ENCODE assay signal across 11 mouse cellular contexts in the genomic region with DNA sequence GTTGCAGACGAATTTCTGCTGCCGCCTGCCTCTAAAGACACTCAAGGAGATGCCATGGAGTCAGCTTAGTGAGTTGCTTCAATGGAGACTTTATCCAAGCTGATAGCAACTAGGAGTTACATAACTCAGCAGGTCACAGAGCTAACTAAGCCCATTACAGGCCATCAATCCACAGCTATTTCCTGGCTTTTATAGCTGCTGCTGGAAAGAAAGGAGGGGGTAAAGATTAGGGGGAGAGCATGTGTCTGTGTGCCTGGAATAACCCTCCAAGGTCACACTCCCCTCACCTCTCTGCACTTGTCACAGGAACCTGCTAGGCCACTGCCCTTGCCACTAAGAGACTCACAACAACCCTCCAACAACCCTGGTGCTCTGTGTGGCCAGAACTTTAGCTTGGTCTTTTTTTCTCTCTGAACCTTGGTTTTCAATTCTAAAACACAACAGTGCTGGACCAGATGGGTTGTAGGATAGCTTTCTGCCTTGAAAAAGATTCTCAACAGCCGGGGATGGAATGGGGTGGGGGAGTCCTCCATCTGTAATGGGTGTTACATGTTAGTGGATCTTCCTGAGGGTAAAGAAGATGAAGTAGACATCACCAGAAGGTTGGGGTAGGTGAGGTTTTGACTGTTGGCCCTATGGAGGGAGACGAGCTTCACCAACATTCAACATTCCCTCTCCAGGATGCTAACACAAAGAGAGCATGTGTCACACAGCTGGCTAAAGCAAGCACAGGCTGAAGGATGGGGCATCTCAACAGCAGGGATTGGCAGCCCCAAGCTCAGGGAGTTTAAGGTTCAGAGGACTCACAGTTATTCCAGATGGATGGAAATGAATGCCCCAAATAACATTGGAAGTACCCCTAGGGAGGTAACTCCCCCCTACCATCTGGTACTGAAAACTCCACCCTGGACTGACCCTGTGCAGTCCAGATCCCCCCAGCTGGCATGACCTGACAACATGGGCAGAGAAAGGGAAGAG.
DNase-seq lines count a peak whose midpoint lies in the region; ATAC-seq lines count a peak whose summit lies in the region.
"Had no signal": no experiment of that assay in that cellular context is flagged by ENCODE, and none has a peak within 500 bp of the region (broad histone marks: within the 10 kb centered on the region; RNA-seq: fewer than 3 reads in every experiment).

No protein-coding gene starts in this region.

- WGBS in heart, embryonic 10.5 days = 68% methylated on average over 4 of the region's 4 CpGs
- WGBS in hindbrain, embryonic 13.5 days = 68% methylated on average over 4 of the region's 4 CpGs

- ATAC-seq in hindbrain, embryonic 13.5 days (ENCODE audit: low FRiP score) = no peak

- H3K27ac ChIP-seq in heart, embryonic 10.5 days = peak overlapping the region; percentile 2; the same call in 1 of the 2 replicates
- H3K27ac ChIP-seq in hindbrain, embryonic 13.5 days = peak overlapping the region; percentile 48
- H3K27ac ChIP-seq: embryonic facial prominence, embryonic 15.5 days had no signal

- no peaks in the 10 kb centered on the region for H3K27me3 ChIP-seq in heart, embryonic 10.5 days (ENCODE audit: insufficient read depth, poor library complexity, severe bottlenecking)
- H3K27me3 ChIP-seq in hindbrain, embryonic 13.5 days = no peaks in the 10 kb centered on the region
- H3K27me3 ChIP-seq: embryonic facial prominence, embryonic 15.5 days had no signal

- intact Hi-C loops in heart, postnatal 36 days (cut with DNase I) = loop anchor here (1.0 kb wide), 1 partner anchor 96 kb away; no protein-coding TSS in a partner anchor

- H3K36me3 ChIP-seq in heart, embryonic 10.5 days = 0 out of 2 replicates have a peak, but pooled peaks cover 6% of the 10 kb centered on the region
- peaks cover 13% of the 10 kb centered on the region for H3K36me3 ChIP-seq in hindbrain, embryonic 13.5 days

- H3K4me2 ChIP-seq in hindbrain, embryonic 13.5 days = no peak overlapping the region
- H3K4me2 ChIP-seq: embryonic facial prominence, embryonic 15.5 days; lung, embryonic 14.5 days had no signal

- H3K4me1 ChIP-seq in heart, embryonic 10.5 days = peaks cover 40% of the 10 kb centered on the region
- H3K4me1 ChIP-seq in hindbrain, embryonic 13.5 days (replicated peaks) = peaks cover 32% of the 10 kb centered on the region

- H3K9ac ChIP-seq in hindbrain, embryonic 13.5 days = no peak overlapping the region
- H3K9ac ChIP-seq: embryonic facial prominence, embryonic 15.5 days; lung, embryonic 14.5 days had no signal

- H3K9me3 ChIP-seq in heart, embryonic 10.5 days = no peaks in the 10 kb centered on the region
- H3K9me3 ChIP-seq in hindbrain, embryonic 13.5 days = no peaks in the 10 kb centered on the region
- H3K9me3 ChIP-seq: embryonic facial prominence, embryonic 15.5 days had no signal

- DNase-seq in cerebellum, adult 11-12 months = peak; percentile 30
- DNase-seq in cerebellum, adult 11 months = no peak
- peak; percentile 64 for DNase-seq in heart, embryonic 10.5 days (ENCODE audit: low spot score)
- no peak for DNase-seq in heart, postnatal 36 days
- DNase-seq in kidney, adult 9 months = peak; percentile 73
- DNase-seq in kidney, adult 18-20 months = no peak
- no peak for DNase-seq in adrenal gland, adult 8-10 months
- DNase-seq: thymus, adult 18-20 months had no signal

- H3K4me3 ChIP-seq in heart, embryonic 10.5 days = no peak overlapping the region
- no peak overlapping the region for H3K4me3 ChIP-seq in hindbrain, embryonic 13.5 days
- H3K4me3 ChIP-seq: embryonic facial prominence, embryonic 15.5 days had no signal

Comparison
In these comparisons a context has a peak if more than half of its experiments do, and no peak if none do; other contexts are left out.
1. DNase-seq: peak in cerebellum, adult 11-12 months (single experiment), heart, embryonic 10.5 days (single experiment) and kidney, adult 9 months (single experiment); none in cerebellum, adult 11 months (single experiment), heart, postnatal 36 days (0 of 2), kidney, adult 18-20 months (single experiment) and adrenal gland, adult 8-10 months (single experiment).